Mouse (Mus musculus) small intestine, adult 2 months (tissue): Measurements from ENCODE around the gene Mier2.

Experiments
- CTCF ChIP-seq: fragments of 200-500 bp; IDR thresholded peaks from 2 replicates; pipeline ENCODE4 v1.5.1; 2012; ENCODE audit warnings: low read depth, mild to moderate bottlenecking, control low read depth, inconsistent platforms, low read length, moderate library complexity, mixed read lengths; ENCODE audit not compliant: insufficient replicate concordance, insufficient read length; ENCODE audit errors: extremely low read depth
- POLR2A ChIP-seq: fragments of 200-500 bp; IDR thresholded peaks from 2 replicates; pipeline ENCODE4 v1.6.1; 2012; ENCODE audit warnings: low read depth, mild to moderate bottlenecking, control low read depth, inconsistent platforms, low read length, moderate library complexity

DNA sequence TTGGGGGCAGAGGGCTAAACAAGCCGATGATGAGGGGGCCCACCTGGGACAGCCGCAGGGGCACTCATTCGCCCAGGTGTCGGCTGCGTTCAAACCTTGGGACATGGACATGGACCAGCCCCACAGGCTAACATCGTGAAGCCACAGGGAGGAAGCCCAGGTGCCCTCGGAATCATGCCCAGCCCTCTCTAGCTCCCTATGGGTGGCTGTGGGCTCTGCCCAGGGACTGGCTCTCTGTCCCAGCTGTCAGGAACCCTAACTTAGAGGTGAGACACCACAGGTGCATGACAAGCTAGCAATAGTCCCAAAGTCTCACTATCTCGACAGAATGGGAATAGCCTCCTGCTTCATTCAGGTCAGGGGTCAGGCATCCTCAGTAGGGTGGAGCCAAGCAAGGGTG lies 2.5 kb downstream of the Mier2 start:
- no peak for TF ChIP-seq CTCF
- TF ChIP-seq POLR2A, result no peak
